Mouse (Mus musculus): ENCODE results near the gene Map3k12.

The Map3k12 gene

DNA sequence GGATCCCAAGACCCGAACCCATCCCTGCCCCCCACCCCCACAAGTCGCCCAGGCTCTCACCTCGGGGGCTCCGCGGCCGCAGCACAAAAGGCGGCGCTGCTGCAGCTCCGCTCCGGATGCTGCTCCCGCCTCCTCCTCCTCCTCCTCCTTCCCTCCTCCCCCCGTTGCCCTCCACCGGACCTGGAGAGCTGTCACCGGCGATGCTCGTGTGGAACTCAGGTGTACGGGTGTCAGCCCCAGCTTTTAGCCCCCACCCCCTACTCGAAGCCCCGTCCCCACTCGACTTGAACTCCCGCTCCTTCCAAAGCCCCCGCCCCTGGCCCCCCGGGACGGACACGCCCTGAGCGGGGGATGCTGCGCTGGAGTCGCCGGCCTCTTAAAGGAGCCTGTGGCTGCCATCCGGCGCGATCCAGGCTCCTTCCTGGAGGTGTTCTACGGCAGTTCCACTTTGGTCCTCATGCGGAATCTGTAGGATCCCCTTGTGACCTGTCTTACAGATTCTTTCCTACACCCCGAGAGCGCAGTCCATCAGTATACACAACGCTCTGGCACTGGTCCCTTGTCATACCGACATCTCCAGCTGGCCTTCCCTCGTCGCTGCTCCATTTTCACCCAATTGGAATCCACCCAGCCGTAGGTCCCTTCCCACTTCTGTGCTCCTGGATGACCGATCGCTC lies at the start of gene Map3k12:
Gene Map3k12, minus strand, starts transcription at position 337 of the 677 bp plus-strand sequence.
- DNase-seq (ENCODE audit: low spot score in 2 of 2), result peak; percentile 75 to 77

DNA sequence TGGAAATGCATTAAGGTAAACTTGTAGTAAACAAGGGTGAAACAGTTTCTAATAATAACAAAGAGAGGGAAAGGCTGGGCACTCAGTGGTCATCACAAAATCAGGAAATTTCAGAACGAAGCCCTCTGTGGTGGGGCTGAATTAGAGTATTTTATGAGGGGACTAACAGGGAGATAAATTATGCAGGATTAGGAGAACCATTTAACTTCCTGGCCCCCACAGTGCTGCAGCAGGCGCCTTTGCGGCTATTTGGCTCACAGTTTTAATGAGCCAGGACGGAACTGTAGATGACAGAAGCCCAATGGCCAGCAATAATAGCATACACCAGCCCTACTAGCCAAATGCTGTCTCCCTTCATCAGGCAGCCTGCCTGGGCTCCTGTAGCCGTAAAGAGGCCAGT lies 46.8 kb upstream of the Map3k12 start:
- no peak for DNase-seq (ENCODE audit: low spot score in 2 of 2)

DNA sequence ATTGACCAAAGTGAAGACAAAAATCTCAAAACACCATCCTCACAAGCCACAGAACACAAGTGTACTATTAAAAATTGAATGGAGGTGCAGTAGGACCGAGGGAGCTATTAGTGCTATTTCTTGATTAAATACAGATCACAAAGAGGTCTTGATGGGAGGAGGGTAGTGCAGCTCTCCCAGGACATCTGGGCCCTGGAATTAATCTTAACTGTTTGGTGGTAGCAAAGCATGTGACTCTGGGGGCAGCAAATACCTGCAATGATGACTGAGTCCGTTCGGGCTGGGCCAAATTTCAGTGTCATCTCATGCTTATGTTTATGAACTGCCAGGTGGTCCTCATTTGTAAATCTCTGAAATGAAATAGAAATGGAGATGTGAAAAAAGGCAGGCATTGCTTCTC lies 46.2 kb upstream of the Map3k12 start:
- DNase-seq (ENCODE audit: low spot score in 2 of 2), result no peak

DNA sequence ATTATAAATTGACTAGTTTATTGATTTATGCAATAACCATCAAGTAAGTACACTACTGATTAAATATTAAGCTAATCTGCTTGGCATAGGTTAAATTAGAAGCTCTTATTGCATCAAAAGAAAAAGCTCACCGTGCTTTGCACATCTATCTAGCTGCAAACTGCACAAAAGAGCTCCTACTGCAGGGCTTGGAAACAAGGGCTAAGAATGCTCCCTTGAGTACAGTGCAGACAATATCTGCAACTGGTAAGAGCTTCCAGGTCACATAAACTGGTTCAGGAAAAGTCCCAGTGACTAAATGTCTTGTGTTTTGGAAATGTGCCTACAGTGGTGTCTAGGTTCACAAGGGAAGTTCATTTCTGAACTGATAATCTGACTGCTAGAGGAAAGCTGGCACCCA lies 45.6 kb upstream of the Map3k12 start:
- no peak for DNase-seq (ENCODE audit: low spot score in 2 of 2)

DNA sequence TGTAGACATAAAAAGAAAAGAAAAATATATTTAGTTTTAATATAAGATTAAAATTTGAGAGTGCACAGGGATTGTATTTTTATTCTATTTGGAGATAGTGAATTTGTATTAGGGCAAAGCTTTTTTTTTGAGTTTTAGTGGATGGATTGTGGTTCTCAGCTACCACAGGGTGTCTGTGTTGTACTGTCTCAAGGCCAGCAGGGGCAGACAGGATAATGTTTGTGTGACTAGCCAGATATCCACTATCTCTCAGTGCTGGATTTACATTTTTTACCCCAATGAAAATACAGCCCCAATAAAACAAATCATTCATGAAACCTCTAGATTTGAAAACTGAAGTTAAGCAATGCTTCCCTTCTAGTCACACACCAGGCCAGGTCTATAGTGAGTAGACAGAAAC lies 40.7 kb upstream of the Map3k12 start:
- DNase-seq (ENCODE audit: low spot score in 2 of 2), result no peak

DNA sequence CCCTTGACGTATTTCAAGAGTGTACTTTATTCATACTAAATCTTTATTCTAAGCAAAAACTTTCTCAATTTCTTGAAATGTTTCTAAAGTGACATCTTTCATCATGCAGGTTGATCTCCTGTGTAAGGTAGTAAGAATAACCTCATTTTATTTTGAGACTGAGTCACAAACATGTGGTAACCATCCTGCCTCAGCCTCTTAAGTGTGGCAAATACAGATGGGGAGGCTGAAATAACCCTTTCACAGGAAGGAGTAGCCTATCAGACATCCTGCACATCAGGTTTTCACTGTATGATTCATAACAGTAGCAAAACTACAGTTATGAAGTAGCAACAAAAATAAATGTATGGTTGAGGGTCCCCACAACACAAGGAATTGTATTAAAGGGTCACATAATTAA lies 38.7 kb upstream of the Map3k12 start:
- no peak for DNase-seq (ENCODE audit: low spot score in 2 of 2)

DNA sequence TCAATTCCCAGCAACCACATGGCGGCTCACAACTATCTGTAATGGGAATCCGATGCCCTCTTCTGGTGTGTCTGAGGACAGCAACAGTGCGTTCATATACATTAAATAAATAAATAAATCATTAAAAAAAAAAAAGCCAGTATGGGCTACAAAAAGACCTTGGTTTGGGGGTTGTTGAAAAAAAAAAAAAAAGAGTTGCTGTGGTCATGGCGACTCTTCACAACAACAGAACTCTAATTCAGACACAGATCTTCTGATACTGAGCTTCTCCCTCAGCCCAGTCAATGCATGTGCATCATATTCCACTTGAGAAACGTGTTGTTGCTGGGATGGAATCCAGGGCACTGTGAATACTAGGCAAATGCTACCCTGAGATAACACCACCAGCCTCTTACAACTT lies 35.7 kb upstream of the Map3k12 start:
- no peak for DNase-seq (ENCODE audit: low spot score in 2 of 2)

DNA sequence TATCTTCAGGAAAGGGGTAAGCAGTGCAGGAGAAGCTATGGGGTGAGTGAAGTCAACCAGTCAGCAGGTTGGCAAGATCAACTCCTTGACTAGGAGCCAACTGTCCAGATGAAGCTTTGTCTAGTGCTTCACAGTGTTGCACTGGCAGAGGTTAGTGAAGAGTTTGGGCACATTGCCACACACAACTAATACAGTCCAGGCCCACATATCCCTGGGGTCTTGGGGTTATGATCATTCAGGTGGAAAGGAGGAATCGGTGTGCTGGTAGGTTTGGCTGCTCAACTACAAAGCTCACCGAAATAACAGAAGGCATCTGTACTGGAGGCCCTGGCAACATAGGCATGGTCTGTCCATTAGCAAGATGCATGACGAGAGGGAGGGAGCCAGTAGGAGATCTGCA lies 30.6 kb upstream of the Map3k12 start:
- DNase-seq (ENCODE audit: low spot score in 2 of 2), result peak; percentile 42 to 48

DNA sequence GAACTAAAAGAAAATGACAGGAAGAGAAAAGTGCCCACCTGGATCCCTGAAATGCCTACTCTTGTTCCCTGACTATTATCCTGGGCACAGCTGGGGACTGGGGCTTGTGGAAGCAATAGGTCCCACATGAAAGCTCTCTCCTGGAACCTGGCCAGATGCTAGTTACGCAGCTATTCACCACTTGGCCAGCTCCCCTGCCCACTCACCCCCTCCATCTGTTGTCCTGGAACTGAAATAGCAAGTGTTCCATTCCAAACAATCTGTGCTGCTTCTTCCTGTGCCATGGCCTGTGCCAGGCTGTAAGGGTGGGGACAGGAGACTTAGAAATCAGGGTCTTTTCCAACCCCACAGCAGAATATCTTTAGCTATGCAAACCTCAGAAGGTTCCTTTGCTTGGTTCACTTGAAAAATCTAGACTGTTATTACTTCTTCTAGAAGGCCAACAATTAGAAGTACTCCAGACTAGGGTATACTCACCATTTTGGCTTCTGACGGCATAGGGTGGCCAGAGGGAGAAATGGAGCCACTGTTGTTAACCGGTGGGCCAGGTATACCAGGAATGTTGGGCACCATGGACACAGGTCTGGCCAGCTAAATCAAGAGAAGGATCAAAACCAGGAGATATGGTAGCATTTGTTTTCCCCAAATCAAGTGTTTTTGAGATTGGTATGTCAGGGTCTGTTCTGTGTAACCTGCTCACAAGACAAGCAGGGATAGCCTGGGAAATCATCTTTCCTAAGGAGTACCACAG lies 30.0 kb upstream of the Map3k12 start:
- peak; percentile 62 to 80 for DNase-seq (ENCODE audit: low spot score in 2 of 2)

DNA sequence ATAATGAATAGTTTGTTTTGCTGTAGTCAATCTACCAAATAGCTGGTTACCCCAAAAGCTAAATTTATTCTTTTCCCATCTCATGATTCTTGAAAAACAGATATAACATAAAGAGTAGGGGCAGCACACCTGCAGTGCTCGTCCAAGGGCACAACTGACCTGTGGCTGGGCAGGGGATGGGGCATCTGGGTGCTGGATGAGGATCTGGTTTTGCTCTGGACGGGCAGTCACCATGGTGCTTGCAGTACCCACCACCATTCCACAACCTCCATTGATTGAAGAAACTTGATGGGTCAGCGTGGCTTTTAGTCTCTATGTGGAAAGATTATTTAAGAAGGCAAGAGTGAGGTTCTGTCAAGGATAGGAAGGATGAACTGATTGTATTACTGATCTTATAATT lies 29.4 kb upstream of the Map3k12 start:
- DNase-seq (ENCODE audit: low spot score in 2 of 2), result no peak

DNA sequence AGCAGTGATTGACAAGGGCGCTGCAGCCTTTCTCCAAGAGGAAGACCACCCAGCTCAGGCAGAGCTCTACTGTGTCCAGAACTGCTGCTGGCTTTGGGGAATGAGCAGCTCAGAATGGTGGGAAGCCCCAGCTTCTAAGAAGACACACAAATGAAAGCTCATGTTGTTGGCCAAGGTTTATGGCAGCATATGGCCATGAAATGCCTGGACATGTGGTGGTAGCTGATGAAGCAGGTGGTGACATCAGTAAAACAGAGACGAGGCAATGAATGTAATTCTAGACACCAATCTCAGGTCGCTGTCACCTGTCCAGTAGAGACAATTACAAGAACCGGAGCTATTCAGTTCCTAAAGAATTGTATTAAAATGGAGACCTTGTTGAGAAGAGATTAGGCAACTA lies 27.9 kb upstream of the Map3k12 start:
- no peak for DNase-seq (ENCODE audit: low spot score in 2 of 2)

DNA sequence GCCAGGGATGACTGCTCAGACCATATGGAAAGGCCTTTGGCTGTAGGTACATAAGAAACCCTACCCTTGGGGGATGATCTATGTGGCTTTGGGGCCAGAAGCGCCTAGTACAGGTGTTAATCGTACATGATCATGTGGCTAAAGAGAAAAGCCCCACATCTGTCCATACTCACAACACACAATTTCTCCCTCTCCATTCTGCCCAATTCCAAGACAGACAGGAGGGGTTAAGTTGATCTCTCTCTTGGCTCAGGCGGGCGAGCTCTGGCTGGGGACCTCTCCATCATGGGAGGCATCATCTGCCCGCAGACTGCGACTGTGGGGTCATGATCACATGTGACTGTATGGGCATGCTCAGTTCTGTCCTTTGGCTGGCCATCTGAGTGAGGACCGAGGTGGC lies 17.1 kb upstream of the Map3k12 start:
- DNase-seq (ENCODE audit: low spot score in 2 of 2), result no peak

DNA sequence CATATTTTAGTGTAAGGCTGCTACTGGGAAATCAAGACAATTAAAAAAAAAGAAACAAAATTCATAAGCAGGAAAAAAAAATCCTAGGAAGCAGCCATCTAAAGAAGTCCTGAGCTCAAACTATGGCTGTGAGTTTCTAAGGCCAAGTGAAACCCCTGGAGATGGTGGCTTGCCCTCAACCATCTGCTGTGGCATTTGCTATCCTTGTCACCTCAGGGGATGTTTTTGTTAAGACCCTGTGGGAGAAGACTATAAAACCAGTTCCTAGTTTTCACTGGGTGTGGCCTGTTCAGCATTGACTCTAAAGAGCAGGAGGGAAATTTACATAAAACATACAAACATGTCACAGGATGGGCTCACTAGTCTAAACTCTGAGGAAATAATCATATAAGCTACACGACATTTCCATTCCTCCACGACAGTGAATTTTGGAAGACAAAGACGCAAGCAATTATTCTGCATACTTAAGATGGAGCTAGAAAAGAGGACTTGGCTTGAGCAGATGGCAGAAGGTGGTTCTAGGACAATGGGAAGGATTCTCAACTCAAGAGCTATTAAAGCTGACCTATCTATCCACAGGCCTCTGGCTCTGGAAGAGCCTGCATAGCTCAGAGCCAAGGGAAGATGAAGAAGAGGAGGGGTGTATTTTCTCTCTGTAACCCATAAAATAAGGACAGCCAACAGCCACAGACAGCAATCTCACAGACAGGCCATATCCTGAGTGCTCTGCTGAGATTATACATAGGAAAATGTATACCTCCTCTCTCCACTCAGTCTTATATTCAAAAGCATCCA lies 15.4 kb upstream of the Map3k12 start:
- no peak for DNase-seq (ENCODE audit: low spot score in 2 of 2)

DNA sequence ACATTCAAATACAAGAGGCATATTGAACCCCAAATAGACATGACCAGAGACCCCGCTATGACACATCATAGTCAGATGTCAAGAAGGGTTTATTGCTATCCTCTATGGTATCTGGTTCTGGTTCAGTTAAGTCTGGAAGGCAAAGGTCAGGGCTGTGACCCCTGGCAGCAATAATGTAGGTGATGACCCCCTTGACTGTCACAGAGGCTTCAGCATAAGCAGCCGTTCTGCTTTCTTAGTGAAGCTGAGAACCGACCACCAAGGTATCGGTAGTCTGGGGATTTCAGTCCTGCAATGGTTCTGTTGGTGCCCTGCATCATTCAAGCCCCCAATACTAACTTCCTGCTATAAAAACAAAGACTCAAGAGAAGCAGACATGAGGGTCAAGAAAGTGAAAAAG lies 14.7 kb upstream of the Map3k12 start:
- no peak for DNase-seq (ENCODE audit: low spot score in 2 of 2)

DNA sequence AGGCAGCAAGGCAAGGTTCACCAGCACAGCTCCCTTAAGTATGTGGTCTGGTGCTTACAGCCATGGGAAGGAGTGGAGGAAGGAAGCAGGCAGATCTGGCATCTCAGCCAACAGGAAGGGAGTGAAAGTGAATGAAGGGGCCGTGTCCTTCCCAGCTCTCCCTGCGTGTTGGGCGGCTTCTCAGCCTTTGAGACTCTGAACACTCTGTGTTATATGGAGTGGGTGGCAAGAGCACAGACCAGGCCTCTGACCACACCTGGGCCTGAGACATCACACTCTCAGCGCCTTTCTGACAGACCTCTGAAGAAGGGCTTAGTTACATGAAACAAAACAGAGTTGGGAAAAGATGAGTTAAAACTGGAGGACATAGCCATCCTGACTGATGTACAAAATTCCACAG lies 13.7 kb upstream of the Map3k12 start:
- no peak for DNase-seq (ENCODE audit: low spot score in 2 of 2)

DNA sequence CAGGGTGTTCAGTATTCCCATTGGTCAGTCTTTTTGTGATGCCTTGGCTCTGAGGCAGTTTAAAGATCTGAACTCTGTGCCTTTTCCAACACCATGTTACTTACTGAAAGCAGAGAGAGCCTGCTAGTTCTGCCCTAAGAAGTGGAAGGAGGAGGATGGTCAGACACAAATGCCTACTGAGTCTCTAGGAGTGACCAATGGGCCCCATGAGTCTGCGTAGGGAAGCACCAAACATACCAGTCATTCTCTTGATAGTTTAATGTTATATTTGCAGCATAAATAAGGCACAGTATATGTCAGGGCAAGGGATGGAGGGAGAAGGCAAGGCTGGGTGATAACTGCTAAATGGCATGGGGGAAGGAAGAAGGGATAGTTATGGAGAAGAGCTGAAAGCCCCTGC lies 11.5 kb upstream of the Map3k12 start:
- DNase-seq (ENCODE audit: low spot score in 2 of 2), result no peak

DNA sequence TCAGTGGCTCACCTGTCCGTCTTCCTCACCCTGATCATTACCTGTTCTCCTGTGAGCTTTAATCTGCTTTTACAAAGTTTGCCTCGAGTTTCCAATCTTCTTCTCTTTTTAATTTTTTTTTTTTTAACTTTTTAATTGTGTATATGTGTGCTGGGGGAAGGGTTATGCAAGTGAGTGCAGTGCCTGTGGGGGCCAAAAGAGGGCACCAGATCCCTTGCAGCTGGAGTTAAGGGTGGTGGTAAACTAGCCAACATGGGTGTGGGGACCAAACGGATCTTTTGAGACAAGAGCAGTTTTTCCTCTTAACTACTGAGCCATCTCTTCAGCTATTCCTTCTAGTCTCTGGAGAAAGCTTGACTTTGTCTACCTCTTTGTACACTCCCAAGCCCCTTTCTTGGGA lies 11.1 kb upstream of the Map3k12 start:
- DNase-seq (ENCODE audit: low spot score in 2 of 2), result no peak

DNA sequence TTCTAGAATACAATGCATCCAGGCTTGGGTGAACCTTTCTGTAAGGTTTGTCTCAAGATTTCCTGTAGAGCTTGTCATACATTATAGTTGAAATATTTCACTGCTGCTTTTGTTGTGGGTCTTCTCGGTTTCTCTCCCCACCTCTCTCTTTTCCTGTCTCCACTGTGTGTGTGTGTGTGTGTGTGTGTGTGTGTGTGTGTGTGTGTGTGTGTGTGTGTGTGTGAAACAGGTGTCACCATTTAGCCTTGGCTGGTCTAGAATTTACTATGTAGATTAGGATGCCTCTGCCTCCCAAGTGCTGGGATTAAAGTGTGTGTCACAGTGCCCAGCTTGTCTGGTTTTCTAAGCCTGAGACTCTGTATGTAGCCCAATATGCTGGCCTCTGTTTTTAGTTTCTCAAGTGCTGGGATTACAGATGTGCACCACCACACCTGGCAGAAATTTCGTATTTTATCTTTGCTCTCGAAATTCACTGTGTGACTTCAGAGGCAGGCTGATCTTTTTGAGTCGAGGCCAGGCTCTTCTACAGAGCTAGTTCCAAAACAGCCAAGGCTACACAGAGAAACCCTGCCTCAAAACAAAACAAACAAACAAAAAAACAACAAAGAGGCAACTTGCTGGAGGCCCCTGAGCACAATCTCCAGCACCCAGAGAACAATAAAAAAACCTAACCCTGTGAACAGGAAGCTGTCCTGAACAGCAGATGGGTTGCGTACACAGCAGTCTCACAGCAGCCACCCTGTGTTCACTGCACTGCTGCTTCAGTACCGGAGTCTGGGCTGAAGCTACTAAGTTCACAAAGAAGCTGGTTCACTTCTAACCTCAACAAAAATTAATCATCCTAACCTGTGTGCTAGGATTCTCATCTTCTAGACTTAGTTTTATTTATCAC lies 9.5 kb upstream of the Map3k12 start:
- no peak for DNase-seq (ENCODE audit: low spot score in 2 of 2)

DNA sequence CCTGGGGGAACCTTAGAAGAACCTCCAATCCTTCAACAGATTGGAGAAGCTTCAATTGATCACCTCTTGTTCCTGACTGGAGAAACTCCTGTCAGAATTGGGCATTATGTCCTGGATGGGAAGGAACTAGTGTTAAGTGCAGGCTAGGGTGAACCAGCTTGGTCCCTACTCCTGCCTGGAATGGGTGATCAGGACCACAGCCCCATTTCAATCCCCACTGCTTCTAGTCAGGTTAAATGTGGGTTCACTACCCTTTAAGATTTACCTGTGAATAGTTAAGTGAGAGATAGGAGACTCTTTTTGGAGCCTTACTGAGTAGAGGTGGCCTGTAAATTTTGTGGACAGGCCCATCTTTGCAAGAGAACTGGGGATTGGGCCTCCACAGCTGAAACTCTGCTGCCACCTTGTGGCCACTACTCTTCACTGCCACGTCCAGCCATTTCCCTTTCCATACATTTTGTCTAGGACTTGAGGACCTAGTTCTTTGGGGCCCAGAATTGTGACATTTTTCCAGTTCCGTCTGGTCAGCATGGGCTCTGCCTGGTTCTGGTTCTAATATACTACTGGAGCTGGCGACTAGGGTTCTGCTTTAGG lies 8.1 kb upstream of the Map3k12 start, which contains the start of gene Npff:
Gene Npff, minus strand, starts transcription at position 51 of the 594 bp plus-strand sequence.
- DNase-seq (ENCODE audit: low spot score in 2 of 2), result peak; percentile 55 to 69

DNA sequence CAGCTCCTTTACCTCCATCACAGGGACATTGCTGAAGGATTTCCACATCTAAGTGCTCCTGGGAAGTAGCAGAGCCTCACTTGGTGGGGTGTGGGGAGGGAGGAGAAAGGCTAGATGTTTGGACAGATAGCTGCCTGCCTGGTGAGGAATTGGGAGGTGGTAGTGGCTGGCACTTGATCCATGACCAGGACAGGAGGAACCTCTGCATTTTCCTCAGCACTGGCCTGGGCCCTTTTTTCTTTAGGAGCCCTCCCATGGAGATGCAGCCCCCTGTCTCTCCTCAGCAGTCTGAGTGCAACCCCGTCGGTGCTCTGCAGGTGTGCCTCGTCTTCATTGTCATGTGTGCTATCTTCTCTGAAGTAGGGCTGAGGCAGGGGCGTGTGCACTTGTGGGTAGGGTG lies 4.6 kb upstream of the Map3k12 start:
- DNase-seq (ENCODE audit: low spot score in 2 of 2), result no peak

DNA sequence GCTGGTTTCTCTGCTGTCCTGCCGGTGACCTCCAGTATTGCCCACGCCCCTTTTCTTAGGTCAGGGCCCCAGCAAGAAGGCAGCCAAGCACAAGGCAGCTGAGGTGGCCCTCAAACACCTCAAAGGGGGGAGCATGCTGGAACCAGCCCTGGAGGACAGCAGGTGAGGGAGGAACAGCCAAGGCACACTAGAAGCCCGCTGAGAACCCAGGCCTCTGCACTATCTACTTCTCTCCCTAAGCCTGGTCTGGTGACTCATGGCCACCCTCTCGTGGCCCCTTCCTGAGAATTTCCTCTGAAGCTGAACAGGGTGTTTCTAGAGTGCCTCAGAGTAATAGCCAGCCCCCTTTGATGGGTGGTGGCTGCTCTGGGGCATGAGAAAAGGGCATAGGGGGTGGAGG lies 3.6 kb upstream of the Map3k12 start:
- DNase-seq (ENCODE audit: low spot score in 2 of 2), result no peak
